Mouse (Mus musculus): ENCODE measurements at regions not wholly inside any gene's neighbourhood (a gene's known extent, or its start where the extent isn't known, plus 50 kb on each side); places are given as distances from the start of the nearest gene placed in this dataset.
A peak's percentile ranks its signal among the peaks of the same experiment; 100 is the strongest.

DNA sequence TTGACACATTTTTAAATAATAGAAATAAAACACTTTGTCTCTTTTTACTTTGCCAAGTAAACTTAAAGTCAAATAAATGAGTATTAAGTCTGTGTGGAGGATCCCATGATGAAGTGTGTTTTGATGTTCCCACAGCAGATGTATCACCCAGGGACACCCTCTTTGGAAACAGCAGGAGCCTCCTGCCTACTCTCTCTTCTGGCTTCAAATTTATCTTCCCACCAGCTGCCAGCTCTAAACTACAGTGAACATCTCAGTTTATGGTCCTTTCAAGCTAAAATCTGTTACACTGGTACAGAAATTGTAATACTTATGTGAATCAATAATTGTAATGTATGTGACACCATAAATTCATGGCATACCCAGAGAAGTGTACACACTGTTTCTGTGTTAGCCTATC is 171.1 kb upstream of the Meis2 start:
- H3K4me2 ChIP-seq (ENCODE audit: low read length), result no peak overlapping the region
- no peak overlapping the region for H3K27ac ChIP-seq (ENCODE audit: low read length)
- H3K36me3 ChIP-seq (ENCODE audit: control insufficient read depth, insufficient read depth, low read length), result no peaks in the 10 kb centered on the region
- H3K4me1 ChIP-seq (ENCODE audit: control insufficient read depth, insufficient read depth, low read length), result no peaks in the 10 kb centered on the region
- no peak for ATAC-seq
- no peaks in the 10 kb centered on the region for H3K9me3 ChIP-seq (replicated peaks; ENCODE audit: control insufficient read depth, low read length, poor library complexity, severe bottlenecking)
- no peak overlapping the region for H3K4me3 ChIP-seq (ENCODE audit: low read depth, low read length)
- H3K27me3 ChIP-seq (ENCODE audit: control insufficient read depth, insufficient read depth, low read depth, low read length), result no peaks in the 10 kb centered on the region
- H3K9ac ChIP-seq (ENCODE audit: low read depth, low read length), result no peak overlapping the region

DNA sequence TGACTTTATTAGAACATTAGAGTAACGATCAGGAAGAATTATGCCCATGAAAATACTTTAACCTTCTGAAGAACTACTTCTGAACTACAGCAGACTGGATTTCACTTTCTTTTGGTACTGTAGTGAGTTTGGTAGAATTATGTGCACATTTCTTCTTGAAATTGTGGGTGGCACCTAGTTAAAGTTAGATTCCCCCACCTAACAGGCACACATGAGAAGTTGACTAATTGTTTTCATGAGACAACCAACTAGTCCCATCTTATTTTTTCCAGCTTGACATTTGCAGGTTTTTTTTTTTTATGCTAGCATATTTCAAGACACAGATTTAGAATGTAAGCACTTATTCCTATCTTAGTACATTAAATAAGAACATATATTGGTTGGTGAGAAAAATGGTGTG is 167.2 kb upstream of the Meis2 start:
- H3K36me3 ChIP-seq (ENCODE audit: control insufficient read depth, insufficient read depth, low read length), result no peaks in the 10 kb centered on the region
- H3K9ac ChIP-seq (ENCODE audit: low read depth, low read length), result no peak overlapping the region
- no peaks in the 10 kb centered on the region for H3K27me3 ChIP-seq (ENCODE audit: control insufficient read depth, insufficient read depth, low read depth, low read length)
- H3K4me3 ChIP-seq (ENCODE audit: low read depth, low read length), result no peak overlapping the region
- no peak overlapping the region for H3K27ac ChIP-seq (ENCODE audit: low read length)
- 96% methylated on average over 1 of the region's 1 CpGs for WGBS
- no peak overlapping the region for H3K4me2 ChIP-seq (ENCODE audit: low read length)
- ATAC-seq, result no peak
- no peaks in the 10 kb centered on the region for H3K4me1 ChIP-seq (ENCODE audit: control insufficient read depth, insufficient read depth, low read length)
- H3K9me3 ChIP-seq (replicated peaks; ENCODE audit: control insufficient read depth, low read length, poor library complexity, severe bottlenecking), result no peaks in the 10 kb centered on the region

DNA sequence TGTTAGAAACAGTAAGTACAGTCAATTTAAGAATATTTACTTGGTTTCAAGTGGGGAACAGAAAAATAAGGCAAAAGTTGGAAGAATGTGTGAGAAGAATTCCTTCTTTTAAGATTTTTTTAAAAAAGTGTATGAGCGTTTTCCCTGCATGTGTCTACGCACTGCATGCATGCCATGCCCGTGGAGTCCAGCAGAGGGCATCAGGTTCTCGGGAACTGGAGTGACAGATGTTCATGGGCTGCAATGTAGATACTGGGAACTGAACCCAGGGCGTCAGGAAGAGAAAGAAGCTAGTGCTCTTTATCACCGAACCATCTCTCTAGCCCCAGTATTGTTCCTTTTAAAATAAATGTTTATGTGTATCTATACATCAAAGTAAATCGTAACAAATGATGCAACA is 150.8 kb upstream of the Meis2 start:
- Histone ChIP-seq H3K27ac (ENCODE audit: low read length) (no peak overlapping the region), H3K4me1 (ENCODE audit: control insufficient read depth, insufficient read depth, low read length) (no peaks in the 10 kb centered on the region), H3K4me3 (ENCODE audit: low read depth, low read length) (no peak overlapping the region), H3K36me3 (ENCODE audit: control insufficient read depth, insufficient read depth, low read length) (no peaks in the 10 kb centered on the region), H3K27me3 (ENCODE audit: control insufficient read depth, insufficient read depth, low read depth, low read length) (no peaks in the 10 kb centered on the region), H3K4me2 (ENCODE audit: low read length) (no peak overlapping the region), H3K9ac (ENCODE audit: low read depth, low read length) (no peak overlapping the region), H3K9me3 (replicated peaks; ENCODE audit: control insufficient read depth, low read length, poor library complexity, severe bottlenecking) (no peaks in the 10 kb centered on the region)
- 80% methylated on average over 7 of the region's 7 CpGs for WGBS
- ATAC-seq, result no peak

DNA sequence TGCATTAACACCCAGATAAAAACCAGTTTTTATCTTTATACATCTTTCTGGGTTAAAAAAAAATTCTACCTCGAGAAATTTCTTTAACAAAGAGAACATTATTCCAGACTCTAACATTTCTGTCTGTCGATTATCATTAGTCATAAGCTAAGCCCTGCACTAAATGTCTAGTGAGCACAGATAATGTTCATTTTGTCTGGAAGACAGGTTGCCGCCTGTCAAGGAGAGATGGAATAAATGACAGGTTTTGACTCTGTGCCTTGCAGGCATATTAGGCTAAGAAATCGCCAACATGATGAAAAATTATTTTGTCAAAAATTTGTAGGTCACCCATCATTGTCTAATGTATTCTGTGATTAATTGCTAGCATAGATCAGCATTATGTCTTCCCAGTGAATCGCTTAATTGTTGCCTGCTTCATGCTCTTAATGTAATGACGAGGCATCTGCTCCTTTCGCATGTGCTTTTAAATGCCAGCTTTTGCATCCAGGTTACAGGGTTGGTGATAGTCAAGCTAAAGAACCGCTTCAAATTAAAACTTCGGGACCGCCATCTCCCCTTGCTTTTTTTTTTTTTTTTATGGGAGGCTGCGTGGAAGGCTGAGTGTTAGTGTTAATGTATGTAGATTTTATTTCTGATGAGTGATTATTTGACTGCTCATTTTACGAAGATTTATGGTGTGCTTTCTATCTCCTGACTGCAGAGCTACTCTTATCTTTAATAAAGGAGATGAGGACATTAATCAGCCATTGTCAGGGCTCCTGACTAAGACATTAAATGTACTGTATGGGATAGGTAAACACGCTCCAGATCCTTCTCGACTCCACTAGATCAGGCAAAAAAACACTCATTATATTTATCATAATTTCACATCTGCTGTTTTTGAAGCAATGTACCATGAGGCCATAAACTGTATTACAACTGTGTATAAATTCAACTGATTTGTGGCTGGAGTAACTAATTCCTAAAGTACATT is 135.9 kb upstream of the Meis2 start:
- no peaks in the 10 kb centered on the region for H3K27me3 ChIP-seq (ENCODE audit: control insufficient read depth, insufficient read depth, low read depth, low read length)
- H3K27ac ChIP-seq (ENCODE audit: low read length), result no peak overlapping the region
- no peaks in the 10 kb centered on the region for H3K36me3 ChIP-seq (ENCODE audit: control insufficient read depth, insufficient read depth, low read length)
- no peak overlapping the region for H3K4me3 ChIP-seq (ENCODE audit: low read depth, low read length)
- peak; percentile 68; the same call in 1 of the 2 replicates for ATAC-seq
- H3K9me3 ChIP-seq (replicated peaks; ENCODE audit: control insufficient read depth, low read length, poor library complexity, severe bottlenecking), result no peaks in the 10 kb centered on the region
- H3K4me2 ChIP-seq (ENCODE audit: low read length), result peak overlapping the region; percentile 16
- 55% methylated on average over 14 of the region's 14 CpGs for WGBS
- peaks cover 7% of the 10 kb centered on the region; the same call in 1 of the 2 replicates for H3K4me1 ChIP-seq (ENCODE audit: control insufficient read depth, insufficient read depth, low read length)
- no peak overlapping the region for H3K9ac ChIP-seq (ENCODE audit: low read depth, low read length)

DNA sequence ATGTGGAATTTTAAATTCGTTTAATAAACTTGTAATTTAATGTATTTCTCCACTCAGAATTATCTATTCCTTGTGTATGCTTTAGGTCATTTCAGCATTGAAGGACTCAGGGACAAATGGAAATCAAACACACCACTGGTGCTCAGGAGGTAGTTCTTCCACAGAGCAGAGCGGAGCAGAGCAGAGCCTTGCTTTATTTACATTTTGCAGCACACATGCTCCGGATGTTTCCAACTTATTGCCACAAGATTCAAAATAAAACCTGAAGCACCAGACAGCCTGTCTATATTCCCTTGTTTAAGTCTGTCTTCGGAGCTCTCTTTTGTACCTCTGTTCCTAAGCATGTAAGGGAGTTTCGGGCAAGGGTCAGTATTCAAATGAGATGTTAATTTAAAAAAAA is 135.2 kb upstream of the Meis2 start:
- Histone ChIP-seq H3K4me1 (ENCODE audit: control insufficient read depth, insufficient read depth, low read length) (peaks cover 7% of the 10 kb centered on the region; the same call in 1 of the 2 replicates), H3K36me3 (ENCODE audit: control insufficient read depth, insufficient read depth, low read length) (no peaks in the 10 kb centered on the region), H3K4me3 (ENCODE audit: low read depth, low read length) (no peak overlapping the region), H3K27me3 (ENCODE audit: control insufficient read depth, insufficient read depth, low read depth, low read length) (no peaks in the 10 kb centered on the region), H3K9ac (ENCODE audit: low read depth, low read length) (no peak overlapping the region), H3K4me2 (ENCODE audit: low read length) (no peak overlapping the region), H3K9me3 (replicated peaks; ENCODE audit: control insufficient read depth, low read length, poor library complexity, severe bottlenecking) (no peaks in the 10 kb centered on the region), H3K27ac (ENCODE audit: low read length) (0 out of 2 replicates have a peak overlapping the region, but pooled peaks have one; percentile 38)
- WGBS, result 52% methylated on average over 5 of the region's 5 CpGs
- ATAC-seq, result peak; percentile 58; the same call in 1 of the 2 replicates

DNA sequence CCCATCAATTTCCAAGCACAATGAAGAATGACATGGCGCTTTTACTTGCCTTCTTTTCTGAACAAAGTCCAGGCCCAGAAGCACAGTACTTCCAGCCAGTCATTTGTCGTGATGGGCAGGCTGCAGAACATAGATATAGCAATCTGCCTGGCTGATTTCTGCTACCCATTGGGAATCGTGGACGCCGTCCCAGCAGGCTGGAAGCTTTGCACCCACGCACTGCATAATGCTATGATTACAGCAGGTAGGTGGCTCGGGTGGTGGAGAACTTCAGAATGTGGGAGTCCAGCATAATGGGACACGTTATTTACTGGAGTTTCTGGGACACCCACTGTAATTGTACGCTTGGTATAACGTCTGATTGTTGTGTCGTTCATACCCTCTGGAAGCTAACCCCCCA is 116.2 kb upstream of the Meis2 start:
- 76% methylated on average over 11 of the region's 11 CpGs for WGBS
- Histone ChIP-seq H3K9ac (ENCODE audit: low read depth, low read length) (no peak overlapping the region), H3K36me3 (ENCODE audit: control insufficient read depth, insufficient read depth, low read length) (no peaks in the 10 kb centered on the region), H3K4me3 (ENCODE audit: low read depth, low read length) (no peak overlapping the region), H3K9me3 (replicated peaks; ENCODE audit: control insufficient read depth, low read length, poor library complexity, severe bottlenecking) (no peaks in the 10 kb centered on the region), H3K27me3 (ENCODE audit: control insufficient read depth, insufficient read depth, low read depth, low read length) (no peaks in the 10 kb centered on the region), H3K4me1 (ENCODE audit: control insufficient read depth, insufficient read depth, low read length) (no peaks in the 10 kb centered on the region), H3K27ac (ENCODE audit: low read length) (no peak overlapping the region), H3K4me2 (ENCODE audit: low read length) (no peak overlapping the region)
- ATAC-seq, result no peak

DNA sequence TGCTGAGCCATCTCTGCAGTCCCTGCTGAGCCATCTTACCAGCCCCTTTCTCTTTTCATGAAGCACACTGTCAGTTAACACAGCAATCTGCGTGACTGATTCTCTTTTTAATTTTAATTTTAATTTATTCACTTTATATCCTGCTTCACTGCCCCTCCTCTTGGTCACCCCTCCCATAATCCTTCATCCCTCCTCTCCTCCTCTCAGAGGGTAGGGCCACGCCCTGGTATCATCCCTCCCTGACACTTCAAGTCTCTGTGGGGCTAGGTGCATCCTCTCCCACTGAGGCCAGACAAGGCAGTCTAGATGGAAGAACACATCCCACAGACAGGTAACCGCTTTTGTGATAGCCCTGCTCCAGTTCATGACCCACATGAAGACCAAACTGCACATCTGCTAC is 111.5 kb upstream of the Meis2 start:
- Histone ChIP-seq H3K27me3 (ENCODE audit: control insufficient read depth, insufficient read depth, low read depth, low read length) (no peaks in the 10 kb centered on the region), H3K9me3 (replicated peaks; ENCODE audit: control insufficient read depth, low read length, poor library complexity, severe bottlenecking) (no peaks in the 10 kb centered on the region), H3K36me3 (ENCODE audit: control insufficient read depth, insufficient read depth, low read length) (no peaks in the 10 kb centered on the region), H3K9ac (ENCODE audit: low read depth, low read length) (no peak overlapping the region), H3K4me3 (ENCODE audit: low read depth, low read length) (no peak overlapping the region), H3K4me1 (ENCODE audit: control insufficient read depth, insufficient read depth, low read length) (no peaks in the 10 kb centered on the region), H3K4me2 (ENCODE audit: low read length) (no peak overlapping the region), H3K27ac (ENCODE audit: low read length) (no peak overlapping the region)
- WGBS, result 90% methylated on average over 3 of the region's 3 CpGs
- ATAC-seq, result no peak

DNA sequence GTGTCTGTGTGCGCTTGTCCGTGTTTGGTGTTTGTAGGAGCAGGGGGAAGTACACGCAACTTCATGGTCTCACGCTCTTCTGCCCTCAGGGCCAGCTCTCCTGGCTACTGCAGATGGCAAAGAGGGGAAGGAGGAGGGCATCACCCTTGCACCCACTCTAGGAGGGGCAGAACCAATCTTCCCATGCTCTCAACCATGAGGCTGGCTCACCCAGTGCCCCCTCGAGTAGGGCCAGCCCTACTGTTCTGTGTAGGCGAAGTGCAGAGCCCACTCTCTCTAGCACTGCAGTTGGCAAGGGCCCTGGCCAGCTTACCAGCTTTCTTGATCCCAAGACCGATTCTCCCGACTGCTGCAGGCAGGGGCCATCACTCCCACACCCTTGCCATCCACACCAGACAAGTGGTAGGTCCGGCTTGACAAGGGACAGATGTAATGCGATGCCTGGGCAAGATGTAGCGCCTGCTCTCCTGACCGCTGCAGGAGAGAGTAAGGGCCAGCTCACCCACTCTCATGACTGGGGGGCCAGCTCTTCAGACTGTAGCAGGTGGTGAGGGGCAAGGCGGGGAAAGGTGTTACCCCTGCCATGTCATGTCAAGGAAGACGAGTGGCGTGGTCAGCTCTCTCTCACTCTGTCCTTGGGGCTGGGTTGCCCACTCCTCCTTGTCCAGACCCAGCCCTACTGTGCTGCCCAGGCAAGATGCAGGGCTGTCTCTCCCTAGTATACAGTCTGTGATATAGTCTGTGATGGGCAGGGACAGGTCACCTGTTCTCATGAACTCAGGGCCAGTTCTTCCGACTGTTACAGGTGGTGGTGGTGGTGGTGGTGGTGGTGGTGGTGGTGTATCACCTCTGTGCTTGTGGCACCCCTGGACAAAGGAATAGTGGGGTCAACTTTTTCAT is 100.5 kb upstream of the Meis2 start:
- Histone ChIP-seq H3K4me1 (ENCODE audit: control insufficient read depth, insufficient read depth, low read length) (no peaks in the 10 kb centered on the region), H3K9me3 (replicated peaks; ENCODE audit: control insufficient read depth, low read length, poor library complexity, severe bottlenecking) (no peaks in the 10 kb centered on the region), H3K4me3 (ENCODE audit: low read depth, low read length) (no peak overlapping the region), H3K4me2 (ENCODE audit: low read length) (no peak overlapping the region), H3K36me3 (ENCODE audit: control insufficient read depth, insufficient read depth, low read length) (no peaks in the 10 kb centered on the region), H3K27ac (ENCODE audit: low read length) (no peak overlapping the region), H3K9ac (ENCODE audit: low read depth, low read length) (no peak overlapping the region), H3K27me3 (ENCODE audit: control insufficient read depth, insufficient read depth, low read depth, low read length) (no peaks in the 10 kb centered on the region)
- no peak for ATAC-seq
- WGBS, result 89% methylated on average over 16 of the region's 16 CpGs
